Mouse (Mus musculus) MEL (cell line): ENCODE measurements around the gene Aco2. TPM values are rescaled to one million over a fixed set of nuclear protein-coding genes. Genes with fewer than 3 reads are reported as not detected.

ENCODE experiments used
- DNase-seq: peaks from one replicate; pipeline ENCODE4 v3.0.0; 2011; ENCODE audit warnings: low read depth, low spot score
- H3K27ac ChIP-seq: 2 replicates; pipeline ENCODE4 v1.5.1; 2012; ENCODE audit warnings: low read depth, mild to moderate bottlenecking, control low read depth, low read length, moderate library complexity; ENCODE audit not compliant: control insufficient read depth
- H3K27me3 ChIP-seq, 2 experiments: fragments of 150-350 bp in 1 of 2; sonication (generic) in 1 of 2; 2 replicates each; pipeline ENCODE4 v1.6.1; 2012; ENCODE audit warnings: low read length in 2 of 2, mild to moderate bottlenecking in 2 of 2, improper control_type of control experiment in 1 of 2, moderate library complexity in 1 of 2; ENCODE audit not compliant: insufficient read depth in 2 of 2, control insufficient read depth in 1 of 2
- H3K36me3 ChIP-seq, 2 experiments: 2 replicates each; pipeline ENCODE4 v1.6.1; 2012 to 2014; ENCODE audit warnings: low read length in 2 of 2, improper control_type of control experiment in 1 of 2, inconsistent platforms in 1 of 2, mild to moderate bottlenecking in 1 of 2; ENCODE audit not compliant: insufficient read depth in 2 of 2, control insufficient read depth in 1 of 2
- H3K4me1 ChIP-seq, 2 experiments: fragments of 150-350 bp in 1 of 2; sonication (generic) in 1 of 2; 2 replicates each; pipeline ENCODE4 v1.6.1; 2012; ENCODE audit warnings: low read length in 2 of 2, improper control_type of control experiment in 1 of 2, mild to moderate bottlenecking in 1 of 2; ENCODE audit not compliant: insufficient read depth in 2 of 2, control insufficient read depth in 1 of 2
- H3K4me3 ChIP-seq, 2 experiments: fragments of 150-350 bp in 1 of 2; sonication (generic) in 1 of 2; 2 replicates each; pipeline ENCODE4 v1.5.1; 2012; ENCODE audit warnings: low read depth in 2 of 2, low read length in 2 of 2, mild to moderate bottlenecking in 2 of 2, moderate library complexity in 2 of 2, control low read depth in 1 of 2, improper control_type of control experiment in 1 of 2; ENCODE audit not compliant: control insufficient read depth in 1 of 2, insufficient read depth in 1 of 2
- H3K79me2 ChIP-seq: 2 replicates; pipeline ENCODE4 v1.6.1; 2012; ENCODE audit warnings: mild to moderate bottlenecking, low read length, moderate library complexity; ENCODE audit not compliant: control insufficient read depth, poor library complexity, insufficient read depth
- H3K9ac ChIP-seq: 2 replicates; pipeline ENCODE4 v1.6.1; 2012; ENCODE audit warnings: low read depth, mild to moderate bottlenecking, control low read depth, low read length, moderate library complexity; ENCODE audit not compliant: control insufficient read depth, poor library complexity, severe bottlenecking
- H3K9me3 ChIP-seq: fragments of 150-350 bp; sonication (generic); replicated peaks from 2 replicates; pipeline ENCODE4 v1.6.1; 2012; ENCODE audit warnings: mild to moderate bottlenecking, low read length, improper control_type of control experiment, moderate library complexity; ENCODE audit not compliant: insufficient read depth
- CHD2 ChIP-seq: IDR thresholded peaks from 2 replicates; pipeline ENCODE4 v1.6.1; 2011; ENCODE audit warnings: low read length, improper control_type of control experiment
- E2F4 ChIP-seq: IDR thresholded peaks from 2 replicates; pipeline ENCODE4 v1.6.1; 2011; ENCODE audit warnings: low read depth, low read length, improper control_type of control experiment, borderline replicate concordance
- EP300 ChIP-seq, 2 experiments: IDR thresholded peaks; 2 replicates each; pipeline ENCODE4 v1.6.1; 2011; ENCODE audit warnings: improper control_type of control experiment in 2 of 2, low read length in 2 of 2, low read depth in 1 of 2, mild to moderate bottlenecking in 1 of 2
- HCFC1 ChIP-seq: IDR thresholded peaks from 2 replicates; pipeline ENCODE4 v1.6.1; 2012; ENCODE audit warnings: low read depth, mild to moderate bottlenecking, inconsistent platforms, low read length, improper control_type of control experiment, moderate library complexity
- KAT2A ChIP-seq: conservative IDR thresholded peaks from 2 replicates; pipeline ENCODE4 v1.6.1; 2012; ENCODE audit warnings: low read depth, low read length, improper control_type of control experiment, inconsistent platforms
- MAFK ChIP-seq: IDR thresholded peaks from 2 replicates; pipeline ENCODE4 v1.6.1; 2011; ENCODE audit warnings: low read depth, mild to moderate bottlenecking, low read length, improper control_type of control experiment, borderline replicate concordance
- MAZ ChIP-seq: IDR thresholded peaks from 2 replicates; pipeline ENCODE4 v1.6.1; 2012; ENCODE audit warnings: low read depth, mild to moderate bottlenecking, inconsistent platforms, low read length, improper control_type of control experiment
- MEF2A ChIP-seq: IDR thresholded peaks from 2 replicates; pipeline ENCODE4 v1.6.1; 2014; ENCODE audit warnings: low read depth, mild to moderate bottlenecking, inconsistent platforms, low read length, improper control_type of control experiment; ENCODE audit not compliant: poor library complexity, insufficient replicate concordance, severe bottlenecking; ENCODE audit errors: extremely low read depth
- MYC ChIP-seq: IDR thresholded peaks from 2 replicates; pipeline ENCODE4 v1.6.1; 2011; ENCODE audit warnings: low read depth, mild to moderate bottlenecking, low read length, improper control_type of control experiment, moderate library complexity
- NRF1 ChIP-seq: IDR thresholded peaks from 2 replicates; pipeline ENCODE4 v1.6.1; 2014; ENCODE audit warnings: low read depth, mild to moderate bottlenecking, inconsistent platforms, low read length, improper control_type of control experiment, moderate library complexity; ENCODE audit not compliant: poor library complexity, insufficient read depth, severe bottlenecking
- POLR2AphosphoS2 ChIP-seq: IDR thresholded peaks from 2 replicates; pipeline ENCODE4 v1.6.1; 2011; ENCODE audit warnings: low read length, improper control_type of control experiment
- RAD21 ChIP-seq: IDR thresholded peaks from 2 replicates; pipeline ENCODE4 v1.6.1; 2011; ENCODE audit warnings: mild to moderate bottlenecking, low read depth, low read length, improper control_type of control experiment
- SIN3A ChIP-seq: IDR thresholded peaks from 2 replicates; pipeline ENCODE4 v1.6.1; 2012; ENCODE audit warnings: low read length, improper control_type of control experiment, inconsistent platforms
- TBP ChIP-seq: IDR thresholded peaks from 2 replicates; pipeline ENCODE4 v1.8.0; 2011; ENCODE audit warnings: low read depth, low read length, improper control_type of control experiment
- USF2 ChIP-seq, 2 experiments: IDR thresholded peaks; 2 replicates each; pipeline ENCODE4 v1.6.1; 2011 to 2012; ENCODE audit warnings: improper control_type of control experiment in 2 of 2, low read length in 2 of 2, borderline replicate concordance in 1 of 2, inconsistent platforms in 1 of 2, low read depth in 1 of 2, mild to moderate bottlenecking in 1 of 2; ENCODE audit not compliant: insufficient read depth in 1 of 2
- ZKSCAN1 ChIP-seq: IDR thresholded peaks from 2 replicates; pipeline ENCODE4 v1.6.1; 2012; ENCODE audit warnings: low read depth, mild to moderate bottlenecking, inconsistent platforms, low read length, improper control_type of control experiment, moderate library complexity
- polyA plus RNA-seq, 2 experiments: library from polyadenylated mRNA; stranded (reverse) in 1 of 2; unstranded in 1 of 2; fragments of >175 nt in 1 of 2; fragments of >200 nt in 1 of 2; gene quantifications; 2 replicates each; pipeline versions ENCODE4 v1.2.1 to v1.2.4; 2012; ENCODE audit warnings: low replicate concordance in 2 of 2, low read depth in 1 of 2; ENCODE audit not compliant: insufficient read length in 2 of 2, insufficient read depth in 1 of 2, missing spikeins in 1 of 2
- total RNA-seq: library from RNA; depleted of rRNA; stranded (reverse); fragments of 300-350 nt; gene quantifications from 2 replicates; pipeline ENCODE4 v1.2.3, GENCODE M21; 2012

Gene Aco2
- total and polyA plus RNA-seq, 3 experiments, result 248 to 1,242 (median 447) TPM

DNA sequence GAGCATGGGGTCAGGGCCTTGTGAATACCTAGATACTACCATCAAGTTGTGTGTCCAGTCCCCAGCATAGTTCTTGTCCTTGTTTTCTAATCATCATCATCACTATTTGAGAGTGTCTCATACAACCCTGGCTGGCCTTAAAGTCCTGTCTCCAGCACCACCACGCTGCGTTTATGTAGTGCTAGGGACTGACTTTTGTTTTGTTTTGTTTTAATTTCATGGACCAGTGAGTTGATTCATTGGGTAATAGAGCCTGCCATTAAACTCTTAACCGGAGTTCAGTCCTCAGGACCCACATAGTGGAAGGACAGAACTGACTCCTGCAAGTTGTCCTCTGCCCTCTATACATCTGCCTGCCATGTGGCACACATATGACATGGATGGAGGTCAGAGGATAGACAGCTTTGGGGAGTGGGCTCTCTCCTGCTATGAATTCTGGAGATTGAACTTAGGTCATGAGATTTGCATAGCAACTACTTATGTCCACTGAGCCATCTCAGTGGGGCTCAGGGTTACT is 13.4 kb downstream of the Aco2 start:
- TF ChIP-seq RAD21, result no peak
- no peak for TF ChIP-seq HCFC1
- no peak for TF ChIP-seq MAFK
- TF ChIP-seq USF2 (IDR thresholded peaks at IDR 0.05; ENCODE audit: borderline replicate concordance in 1 of 2, insufficient read depth in 1 of 2, low read depth in 1 of 2, low read length in 2 of 2), result no peak
- no peak overlapping the region for H3K9ac ChIP-seq

DNA sequence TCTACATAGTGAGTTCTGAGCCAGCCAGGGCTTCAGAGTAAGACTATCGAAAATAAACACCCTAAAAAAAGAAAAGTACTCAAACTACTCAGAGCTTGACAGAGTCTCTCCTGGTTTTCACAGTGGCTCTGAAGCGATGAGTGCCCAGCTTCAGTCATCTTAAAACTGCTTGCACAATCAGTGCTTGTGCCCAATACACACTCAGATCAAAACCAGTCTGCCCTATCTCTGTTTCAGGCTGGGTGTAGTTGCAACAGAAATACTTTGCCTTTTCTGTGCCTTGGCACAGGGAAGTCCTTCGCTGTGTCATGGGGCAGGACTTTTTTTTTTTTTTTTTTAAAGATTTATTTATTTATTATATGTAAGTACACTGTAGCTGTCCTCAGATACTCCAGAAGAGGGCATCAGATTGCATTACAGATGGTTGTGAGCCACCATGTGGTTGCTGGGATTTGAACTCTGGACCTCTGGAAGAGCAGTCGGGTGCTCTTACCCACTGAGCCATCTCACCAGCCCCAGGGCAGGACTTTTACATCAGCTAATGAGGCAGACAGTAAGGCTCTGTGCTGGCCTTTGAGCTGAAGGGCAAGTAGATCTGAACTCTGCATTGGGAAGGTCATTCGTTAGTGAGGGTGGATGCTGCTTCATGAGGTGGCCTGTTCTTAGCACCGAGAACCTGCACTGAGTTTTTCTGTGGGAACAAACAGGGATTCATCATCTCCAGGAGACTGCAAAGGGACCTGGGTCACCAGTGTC is 14.9 kb downstream of the Aco2 start:
- peaks cover 15 to 24% of the 10 kb centered on the region in 2 experiments for H3K36me3 ChIP-seq
- no peak for DNase-seq
- H3K4me3 ChIP-seq, result no peak overlapping the region
- H3K9ac ChIP-seq, result no peak overlapping the region
- no peaks in the 10 kb centered on the region for H3K27me3 ChIP-seq
- H3K27ac ChIP-seq, result no peak overlapping the region
- H3K9me3 ChIP-seq, result no peaks in the 10 kb centered on the region
- peaks cover 13% of the 10 kb centered on the region in 2 experiments for H3K4me1 ChIP-seq
- H3K79me2 ChIP-seq, result peaks cover 36% of the 10 kb centered on the region
- TF ChIP-seq KAT2A (no peak), EP300 (IDR thresholded peaks at IDR 0.05; ENCODE audit: low read depth in 1 of 2, low read length in 2 of 2) (no peak), SIN3A (no peak), ZKSCAN1 (no peak), MAZ (no peak), MYC (no peak), NRF1 (no peak), POLR2AphosphoS2 (no peak), HCFC1 (no peak), RAD21 (no peak), CHD2 (no peak), TBP (no peak), MEF2A (no peak), E2F4 (no peak)
- TF ChIP-seq, all 39 proteins: peak for 0

More for the DNA sequence above, 13.4 kb downstream of the Aco2 start:
- Histone ChIP-seq H3K27ac (no peak overlapping the region), H3K9me3 (no peaks in the 10 kb centered on the region), H3K4me3 (no peak overlapping the region), H3K4me1 (peaks cover 5 to 7% of the 10 kb centered on the region in 2 experiments; a peak in 3 of 4 replicates), H3K27me3 (no peaks in the 10 kb centered on the region), H3K79me2 (peaks cover 49% of the 10 kb centered on the region), H3K36me3 (peaks cover 10 to 11% of the 10 kb centered on the region in 2 experiments)
- DNase-seq, result no peak
